Mouse (Mus musculus) erythroblast, adult 5-6 weeks (primary cell): ENCODE data around the gene Wipf1. TPM values are rescaled to one million over a fixed set of nuclear protein-coding genes. Genes with fewer than 3 reads are reported as not detected.

Experiments used
- ATAC-seq: replicated peaks from 2 replicates; pipeline ENCODE4 v1.8.0; 2016; ENCODE audit warnings: moderate number of reproducible peaks, mild to moderate bottlenecking, moderate TSS enrichment, inconsistent platforms; ENCODE audit not compliant: poor library complexity, low FRiP score, severe bottlenecking
- total RNA-seq, 2 experiments: library from RNA; stranded (forward) in 1 of 2; stranded (reverse) in 1 of 2; fragments of 150-400 nt in 1 of 2; fragments of 200-764, 138-1000 nt in 1 of 2; gene quantifications; 2 replicates each; pipeline versions ENCODE4 v1.2.3 to v1.2.4; 2015 to 2017; ENCODE audit warnings: low replicate concordance in 2 of 2

Gene Wipf1
- total RNA-seq, 2 experiments from 2014 or later: 4.5 to 17.3 TPM

DNA sequence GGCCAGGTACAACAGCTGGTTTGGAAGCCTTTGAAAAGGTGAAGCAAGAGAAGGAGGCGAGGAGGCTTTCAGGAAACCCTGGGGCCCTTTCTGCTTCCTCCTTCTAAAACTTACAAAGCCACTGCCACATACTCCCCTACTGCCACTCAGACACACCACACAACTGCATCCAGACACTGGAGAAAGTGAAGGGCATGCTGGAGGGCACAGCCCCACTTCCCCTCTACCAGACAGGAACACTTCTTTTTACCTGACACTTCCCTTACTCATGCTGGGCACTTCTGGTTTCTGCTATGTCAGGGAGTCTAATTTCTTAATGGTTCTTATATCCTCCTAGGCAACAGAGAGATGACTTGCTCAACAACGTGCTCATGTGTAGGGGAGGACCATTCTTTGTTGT lies 19.0 kb upstream of the Wipf1 start:
- no peak for ATAC-seq

DNA sequence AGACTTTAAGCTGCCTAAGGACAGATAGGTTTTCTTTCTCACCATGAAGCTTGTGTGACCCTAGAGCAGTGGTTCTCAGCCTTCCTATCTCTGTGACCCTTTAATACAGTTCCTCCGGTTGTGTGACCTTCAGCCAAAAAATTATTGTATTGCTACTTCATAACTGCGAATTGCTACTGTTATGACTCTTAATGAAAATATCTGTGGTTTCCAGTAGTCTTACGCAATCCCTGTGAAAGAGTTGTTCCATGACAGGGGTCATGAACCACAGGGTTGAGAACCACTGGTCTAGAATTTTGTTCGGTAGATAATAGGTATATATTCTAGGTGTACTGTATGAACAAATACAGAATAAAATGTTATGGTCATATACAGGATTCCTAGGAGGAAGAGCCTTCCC lies 17.7 kb upstream of the Wipf1 start:
- no peak for ATAC-seq

DNA sequence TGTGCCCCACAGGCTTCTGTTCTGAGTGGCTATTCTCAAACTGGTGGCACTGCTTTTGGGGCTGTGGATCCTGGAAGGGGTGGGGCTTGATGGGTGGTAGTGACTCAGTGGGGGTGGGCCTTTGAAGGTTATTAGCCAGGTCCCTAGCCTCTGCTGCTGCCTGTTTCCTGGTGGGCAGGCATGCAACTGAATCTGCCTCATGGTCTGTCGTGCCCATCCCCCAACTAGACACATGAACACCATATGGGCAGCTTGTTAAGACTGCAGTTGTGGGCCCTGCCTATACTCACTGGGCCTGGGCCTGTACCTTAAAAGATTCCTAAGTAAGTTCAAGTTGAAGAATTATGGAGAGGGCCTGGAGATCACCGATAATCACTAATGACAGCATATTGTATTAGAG lies 16.0 kb upstream of the Wipf1 start:
- no peak for ATAC-seq

DNA sequence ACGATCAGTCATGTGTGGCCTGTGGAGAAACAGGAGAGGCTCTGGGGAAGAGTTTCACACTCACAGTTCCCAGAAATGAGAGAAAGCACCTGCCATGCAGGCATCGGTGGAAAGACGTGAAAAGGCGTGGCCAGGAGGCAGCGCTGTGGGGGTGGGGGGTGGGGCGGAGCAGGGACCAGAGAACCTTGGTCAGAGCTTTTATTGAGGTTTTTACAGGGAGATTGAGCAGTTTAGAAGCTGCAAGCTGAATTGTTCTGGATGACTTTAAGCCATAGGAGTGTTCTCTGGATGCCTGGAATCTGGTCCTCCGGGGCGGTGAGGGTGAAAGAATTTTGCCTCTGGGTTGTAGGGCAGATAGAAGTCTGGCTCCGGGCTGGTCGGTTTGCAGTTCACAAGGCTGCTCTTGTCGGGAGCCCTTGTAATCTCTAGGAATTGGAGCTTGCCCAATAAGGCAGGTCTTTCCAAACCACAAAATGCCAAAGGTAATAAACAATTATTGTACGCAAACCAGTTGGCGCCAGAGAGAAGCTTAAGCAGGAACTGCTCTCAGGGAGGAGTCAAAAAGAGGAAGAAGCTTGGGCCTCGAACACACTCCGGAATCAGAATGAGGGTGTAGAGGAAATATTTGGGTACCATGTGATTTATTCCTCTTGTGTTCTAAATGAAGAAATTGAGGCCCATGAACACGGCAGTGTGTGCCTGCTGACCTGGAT lies 11.1 kb upstream of the Wipf1 start:
- no peak for ATAC-seq

- ATAC-seq: no peak
Measured at GRCm38 (mm10) chr2:73539697-73540096, 10.2 kb upstream of the Wipf1 start.

GRCm38 (mm10) chr2:73539141-73539540 lies 9.6 kb upstream of the Wipf1 start:
- no peak for ATAC-seq

GRCm38 (mm10) chr2:73538590-73538989 lies 9.1 kb upstream of the Wipf1 start:
- ATAC-seq: no peak

GRCm38 (mm10) chr2:73536091-73536783 lies 6.7 kb upstream of the Wipf1 start:
- ATAC-seq: no peak

DNA sequence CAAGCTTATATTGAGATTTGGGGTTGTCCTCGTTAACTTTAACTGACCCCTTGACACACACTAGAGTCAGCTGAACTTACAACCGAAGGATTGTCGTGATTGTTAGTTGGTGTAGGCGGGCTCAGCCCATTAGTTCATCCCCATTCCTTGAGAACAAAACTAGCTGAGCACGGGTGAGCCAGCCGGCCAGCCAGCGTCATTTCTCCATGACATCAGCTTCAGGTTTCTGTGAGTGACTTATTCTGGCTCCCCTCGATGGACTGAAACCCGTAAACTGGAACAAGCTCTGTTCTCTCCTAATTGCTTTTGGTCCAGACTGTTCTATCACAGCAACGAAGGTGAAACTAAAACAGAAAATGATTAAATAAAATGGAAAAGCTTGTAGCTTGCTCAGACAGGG lies 5.2 kb upstream of the Wipf1 start:
- ATAC-seq: no peak

DNA sequence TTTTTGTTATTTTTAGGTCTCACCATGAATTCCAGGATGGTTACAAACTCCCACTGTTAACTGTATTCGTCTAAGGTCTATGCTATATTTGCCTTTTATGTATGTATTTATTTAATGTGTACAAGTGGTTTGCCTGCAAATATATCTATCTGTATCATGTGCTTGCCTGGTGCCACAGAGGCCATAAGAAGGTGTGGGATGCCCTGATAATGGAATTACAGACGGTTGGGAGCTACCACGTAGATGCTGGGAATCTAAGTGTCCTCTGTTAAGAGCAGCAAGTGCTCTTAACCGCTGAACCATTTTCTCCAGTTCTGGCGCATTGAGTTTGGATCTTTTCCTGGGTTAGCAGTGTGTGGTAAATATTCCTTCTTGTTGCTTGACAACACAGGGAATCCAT lies 953 bp upstream of the Wipf1 start:
- peak; percentile 52; the same call in 1 of the 2 replicates for ATAC-seq

DNA sequence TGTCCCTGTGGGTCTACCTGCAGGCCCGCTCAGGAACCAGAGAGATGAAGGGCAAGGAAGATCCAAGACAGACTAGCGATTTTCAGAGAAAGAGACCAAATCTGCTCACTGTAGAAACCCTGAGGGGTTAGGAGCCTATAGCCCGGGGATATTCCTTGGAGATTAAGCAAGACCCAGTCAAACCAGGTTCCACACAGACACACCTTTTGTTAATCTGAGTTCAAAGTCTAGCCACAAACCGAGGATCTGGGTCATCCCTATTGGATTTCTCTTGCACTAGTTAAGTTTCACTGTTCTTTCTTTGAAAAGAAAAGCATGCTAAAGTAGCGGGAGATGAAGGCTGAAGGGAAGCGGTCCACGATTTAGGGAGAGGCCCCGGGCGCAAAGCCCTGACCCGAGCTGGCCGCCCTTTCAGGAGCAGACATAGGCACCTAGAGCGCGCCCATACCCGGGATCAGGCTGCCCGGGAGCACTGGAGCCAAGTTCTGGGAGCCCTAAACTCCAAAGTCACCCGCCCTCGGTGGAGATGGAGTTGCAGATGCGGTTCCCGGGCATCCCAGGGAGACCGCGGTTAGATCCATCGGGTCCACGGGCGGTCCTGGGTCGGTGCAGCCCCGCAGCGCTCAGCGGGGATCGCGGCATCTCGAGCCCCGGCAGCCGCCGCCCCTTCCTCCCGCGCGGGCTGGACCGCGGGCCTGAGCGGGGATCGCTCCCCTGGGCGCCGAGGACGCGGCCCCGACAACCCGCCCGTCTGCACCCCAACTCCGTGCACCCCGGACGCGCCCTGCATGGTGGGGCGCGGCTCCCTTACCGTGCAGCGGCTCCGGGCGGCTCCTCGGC lies 798 bp downstream of the Wipf1 start:
- no peak for ATAC-seq

- ATAC-seq: no peak
Measured at GRCm38 (mm10) chr2:73527956-73528355, 1.6 kb downstream of the Wipf1 start.

DNA sequence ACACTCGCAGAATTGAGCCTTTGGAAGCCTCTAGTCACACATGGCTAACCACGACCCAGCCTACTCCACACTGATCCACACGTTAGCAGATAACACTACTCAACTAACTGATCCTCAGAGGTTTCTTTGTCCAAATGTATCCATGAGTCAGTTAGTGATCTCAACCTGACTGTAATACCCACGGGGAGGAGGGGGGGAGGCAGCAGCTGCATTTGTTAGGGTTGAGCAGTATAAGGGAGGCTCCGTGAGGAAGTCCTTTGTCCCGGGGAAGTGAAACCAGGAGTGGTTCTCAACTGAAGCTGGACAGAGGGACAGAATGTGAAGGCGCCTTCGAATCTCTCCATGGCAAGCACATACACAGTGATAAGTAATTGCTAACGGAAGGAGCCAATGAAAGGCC lies 2.8 kb downstream of the Wipf1 start:
- ATAC-seq: no peak

DNA sequence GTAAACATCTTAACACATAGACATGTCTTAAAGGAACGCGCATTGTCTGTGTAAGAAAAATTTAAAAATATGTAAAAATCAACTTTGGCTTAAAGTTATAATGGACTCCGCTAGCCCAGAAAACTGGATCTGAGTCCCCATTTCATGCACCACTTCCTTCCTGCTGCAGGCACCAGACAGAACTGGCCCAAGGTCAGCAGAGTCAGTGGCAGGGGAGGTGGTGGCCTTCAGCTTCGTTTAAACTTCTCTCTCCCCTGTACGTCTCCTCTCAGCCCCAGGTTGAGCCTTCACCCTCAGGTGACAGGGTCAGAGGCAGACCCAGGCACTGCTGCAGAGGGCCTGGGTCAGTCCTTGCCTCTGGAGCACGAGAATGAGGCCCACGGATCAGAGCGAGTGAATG lies 6.6 kb downstream of the Wipf1 start:
- no peak for ATAC-seq

DNA sequence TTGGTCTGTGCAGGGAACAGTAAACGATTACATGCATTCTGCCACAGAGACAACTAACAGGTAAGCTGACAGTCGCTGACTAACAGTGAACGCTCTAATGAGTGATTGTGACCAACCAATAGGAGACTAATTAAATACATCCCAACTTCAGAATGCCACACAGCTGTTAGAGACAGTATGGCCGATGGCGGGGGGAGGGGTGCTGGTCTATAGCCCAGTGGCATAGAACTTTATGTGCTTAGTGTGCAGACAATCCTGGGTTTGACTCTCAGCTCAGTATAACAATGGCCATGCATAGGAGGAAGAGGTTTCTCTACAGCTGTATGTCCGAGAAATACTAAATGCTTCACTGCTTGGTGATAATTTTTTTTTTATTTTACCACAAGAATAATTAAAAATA lies 7.2 kb downstream of the Wipf1 start:
- ATAC-seq: no peak

DNA sequence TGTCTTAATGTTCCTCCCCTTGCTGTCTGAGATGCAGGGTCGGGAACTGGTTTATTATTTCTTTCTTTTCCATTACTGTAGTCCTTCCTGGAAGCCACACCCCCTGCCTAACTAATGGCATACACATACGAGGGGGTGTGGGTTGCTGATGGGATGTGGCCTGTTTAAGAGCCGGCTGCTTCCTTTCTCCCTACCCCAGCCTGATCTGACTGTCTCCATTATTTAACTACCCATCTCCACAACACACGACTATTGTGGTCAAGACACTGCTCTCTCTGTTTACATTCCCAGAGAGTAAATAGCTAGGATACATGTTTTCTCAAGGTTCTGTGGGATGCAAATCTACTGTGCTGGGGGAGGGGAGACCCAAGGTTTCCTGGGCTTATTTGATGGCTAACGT lies 7.8 kb downstream of the Wipf1 start:
- no peak for ATAC-seq

DNA sequence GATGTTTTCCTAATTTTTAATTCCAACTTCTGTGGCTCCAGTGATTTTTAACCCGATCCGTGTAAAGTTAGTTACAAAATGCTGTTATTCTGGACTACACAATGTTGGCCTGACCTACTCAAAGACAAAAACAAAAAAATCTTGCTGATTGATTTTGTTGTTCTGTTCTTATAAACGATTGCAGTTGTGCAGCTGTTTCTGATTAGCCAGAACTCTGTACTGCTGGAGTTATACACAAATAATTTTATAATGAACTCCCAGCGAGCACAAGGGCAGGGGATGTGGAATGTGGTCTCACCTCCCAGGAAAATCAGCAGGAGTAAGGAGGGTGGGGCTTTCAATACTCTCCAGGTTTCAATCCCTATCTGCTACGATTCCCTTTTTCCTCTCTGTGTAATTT lies 10.6 kb downstream of the Wipf1 start:
- ATAC-seq: no peak

- no peak for ATAC-seq
Measured at GRCm38 (mm10) chr2:73518311-73518710, 11.2 kb downstream of the Wipf1 start.

DNA sequence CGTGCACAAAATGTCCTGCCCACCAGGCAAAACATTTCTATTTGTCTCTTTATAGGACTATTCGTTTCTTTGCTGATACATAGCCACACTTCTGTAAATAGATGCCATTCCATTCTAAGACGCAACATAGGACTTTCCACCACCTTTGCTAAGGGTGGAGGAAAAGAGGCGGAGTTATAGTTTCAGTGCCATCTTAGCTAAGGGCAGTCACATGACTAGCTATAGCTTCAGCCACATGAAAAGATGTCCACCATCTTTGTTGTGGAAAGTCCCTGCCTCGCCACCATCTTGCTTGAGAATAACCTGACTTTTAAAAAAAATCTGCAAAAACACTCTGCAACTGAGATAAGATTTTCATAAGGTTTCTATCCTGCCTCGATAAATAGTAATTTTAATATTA lies 15.4 kb downstream of the Wipf1 start:
- no peak for ATAC-seq

GRCm38 (mm10) chr2:73513204-73513749 lies 16.3 kb downstream of the Wipf1 start:
- ATAC-seq: no peak

DNA sequence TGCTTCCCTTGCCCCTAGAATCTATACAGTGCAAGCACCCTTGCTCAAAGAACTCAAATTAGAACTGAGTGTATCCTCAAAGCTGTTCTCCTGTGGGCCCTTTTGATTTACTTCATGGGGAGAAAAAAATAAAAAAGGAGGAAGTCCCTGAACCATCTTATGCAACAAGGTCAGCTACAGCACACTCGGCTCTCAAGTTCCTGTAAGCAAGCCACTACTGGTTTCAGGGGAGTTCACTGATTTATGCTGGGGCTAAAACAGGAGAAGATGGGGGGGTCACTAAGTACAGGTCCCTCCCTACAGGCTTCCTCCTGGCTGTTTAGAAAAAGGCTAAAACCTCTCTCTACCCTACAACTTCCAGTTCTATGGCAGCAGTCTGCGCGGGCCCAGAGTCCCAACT lies 17.5 kb downstream of the Wipf1 start:
- ATAC-seq: no peak
